Comparison of ENCODE assay signal across 8 mouse cellular contexts in the genomic region with DNA sequence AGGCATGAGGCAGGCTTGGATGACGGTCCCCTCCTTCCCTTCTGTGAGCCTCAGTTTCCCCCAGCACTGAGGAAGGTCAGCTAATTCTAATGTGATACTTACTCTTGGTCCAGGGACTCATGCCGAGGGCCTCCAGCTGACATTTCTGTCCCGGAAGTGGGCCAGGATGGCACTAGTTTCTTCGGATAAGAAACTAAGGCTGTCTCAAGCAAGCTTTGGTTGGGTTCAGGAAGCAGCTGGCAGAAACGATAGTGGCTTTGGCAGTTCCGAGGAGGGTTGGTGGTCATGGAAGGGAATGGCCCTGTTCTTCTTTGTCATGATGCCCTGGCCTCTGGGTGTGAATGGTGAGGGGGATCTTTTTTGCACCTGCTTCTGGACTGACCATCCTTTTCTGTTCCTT. TPM values are rescaled to one million over a fixed set of nuclear protein-coding genes. Genes with fewer than 3 reads are reported as not detected.
DNase-seq lines count a peak whose midpoint lies in the region; ATAC-seq and TF ChIP-seq lines count a peak whose summit lies in the region.

No protein-coding gene starts in this region.

- H3K27me3 ChIP-seq in heart, embryonic 11.5 days (ENCODE audit: control insufficient read depth, insufficient read depth, low read length) = no peaks in the 10 kb centered on the region

- H3K36me3 ChIP-seq in heart, embryonic 11.5 days (ENCODE audit: control insufficient read depth, insufficient read depth, low read length) = peaks cover 22% of the 10 kb centered on the region
- H3K36me3 ChIP-seq in ES-E14 (ENCODE audit: control insufficient read depth, insufficient read depth, low read length, poor library complexity, severe bottlenecking) = peaks cover 36% of the 10 kb centered on the region
- H3K36me3 ChIP-seq in macrophage (ENCODE audit: inconsistent target) = peaks cover 29% of the 10 kb centered on the region; the same call in 1 of the 2 replicates

- DNase-seq in heart, adult 11 months = no peak
- no peak for DNase-seq in ES-E14 (ENCODE audit: low read depth, low spot score)
- DNase-seq in layer of hippocampus, adult 9-10 months (ENCODE audit: low spot score) = no peak
- no peak for DNase-seq in embryo, embryonic 10 days (ENCODE audit: low spot score)
- DNase-seq in adrenal gland, postnatal 36 days = no peak

- no peaks in the 10 kb centered on the region for H3K9me3 ChIP-seq in heart, embryonic 11.5 days (replicated peaks; ENCODE audit: control insufficient read depth, low read length)
- no peaks in the 10 kb centered on the region for H3K9me3 ChIP-seq in ES-E14 (ENCODE audit: control insufficient read depth, insufficient read depth, low read depth, low read length)

- peaks cover 13% of the 10 kb centered on the region for H3K4me1 ChIP-seq in heart, embryonic 11.5 days (ENCODE audit: control insufficient read depth, insufficient read depth, low read length)
- H3K4me1 ChIP-seq in ES-E14 (ENCODE audit: control insufficient read depth in 2 of 2, insufficient read depth in 2 of 2, low read length in 2 of 2, poor library complexity in 1 of 2) = peaks cover 0 to 14% of the 10 kb centered on the region in 2 experiments; a peak in 2 of 4 replicates

- in situ Hi-C loops in ES-E14 (cut with MboI; ENCODE audit: low sequenced_read_pairs in 2 of 2, unreplicated experiment in 2 of 2) = no loop called here

- H3K4me2 ChIP-seq in heart, embryonic 11.5 days = peak overlapping the region; percentile 79

- H3K4me3 ChIP-seq in heart, embryonic 11.5 days (ENCODE audit: low read depth, low read length) = peak overlapping the region; percentile 92
- H3K4me3 ChIP-seq in ES-E14 (ENCODE audit: insufficient read depth in 1 of 2, low read depth in 1 of 2, low read length in 2 of 2, poor library complexity in 1 of 2, severe bottlenecking in 1 of 2) = peak overlapping the region; percentile 73 to 91
- H3K4me3 ChIP-seq in macrophage (ENCODE audit: inconsistent target) = peak overlapping the region; percentile 75

- H3K79me2 ChIP-seq in macrophage (ENCODE audit: inconsistent target) = no peaks in the 10 kb centered on the region; the same call in 1 of the 2 replicates

- H3K9ac ChIP-seq in heart, embryonic 11.5 days (ENCODE audit: low read depth, low read length) = peak overlapping the region; percentile 87
- peak overlapping the region; percentile 82; the same call in 1 of the 2 replicates for H3K9ac ChIP-seq in ES-E14 (ENCODE audit: insufficient read depth, low read depth, low read length, poor library complexity, severe bottlenecking)

- H3K27ac ChIP-seq in heart, embryonic 11.5 days (ENCODE audit: low read depth, low read length) = no peak overlapping the region
- H3K27ac ChIP-seq in ES-E14 (ENCODE audit: insufficient read depth, low read depth, low read length, poor library complexity, severe bottlenecking) (no peak overlapping the region), macrophage (no peak overlapping the region)

- WGBS in heart, embryonic 11.5 days (ENCODE audit: insufficient replicate concordance) = 57% methylated on average over 6 of the region's 6 CpGs
- WGBS in macrophage (ENCODE audit: missing documents) = 2% methylated on average over 6 of the region's 6 CpGs

- ATAC-seq in heart, embryonic 11.5 days (replicated peaks; ENCODE audit: insufficient number of reproducible peaks, low FRiP score, low TSS enrichment) = no peak
- peak; percentile 43 for ATAC-seq in granulocyte monocyte progenitor cell, adult 5-6 weeks (replicated peaks; ENCODE audit: poor library complexity, severe bottlenecking)

TF ChIP-seq in ES-E14, 5 proteins besides CTCF, POLR2A, EP300 and RAD21:
- no peak for TF ChIP-seq ZNF384 (IDR thresholded peaks at IDR 0.05; ENCODE audit: low read depth, low read length)
- TF ChIP-seq ZC3H11A (IDR thresholded peaks at IDR 0.05; ENCODE audit: borderline replicate concordance, low read depth, low read length) = no peak

RNA-seq across cellular contexts. Expression of gene Ppif, which starts 1.1 kb away (rescaled TPM):
- polyA plus RNA-seq in heart, embryonic 11.5 days (2014; fragmentation: Nextera tagmentation; extraction: Ambion mirVana) = 92.7 and 99.4 TPM in 2 replicates
- total RNA-seq in ES-E14 (2012; rRNA removed) = 24.9 and 27.0 TPM in 2 replicates
- total RNA-seq in granulocyte monocyte progenitor cell, adult 5-6 weeks (2014; fragmentation: Nextera tagmentation) = 91.9 and 93.5 TPM in 2 replicates
- total RNA-seq in granulocyte monocyte progenitor cell, adult 5-6 weeks (2017) = 21.8 and 23.8 TPM in 2 replicates
- total RNA-seq in macrophage (2018; cell fraction: chromatin; rRNA removed) = 10 to 100 TPM in 14 of 26 experiments, 1 to 10 TPM in 12; 2.7 to 18.5 (median 11.4) TPM
- total RNA-seq in macrophage (2018; cell fraction: cytosol; rRNA removed) = 10 to 100 TPM in 10 of 26 experiments, 1 to 10 TPM in 16; 4.6 to 13.4 (median 9.1) TPM
- total RNA-seq in macrophage (2018; cell fraction: nucleus; rRNA removed) = 10 to 100 TPM in 8 of 26 experiments, 1 to 10 TPM in 18; 1.9 to 23.1 (median 8.0) TPM
- 8.2 to 17.3 TPM (median 9.7 TPM) in 3 replicates for polyA plus RNA-seq in macrophage (2018)
- total RNA-seq in adrenal gland, postnatal 36 days (2021) = 10 to 100 TPM; 24.4 to 27.7 TPM
